Mouse (Mus musculus): ENCODE measurements around the gene Rap1a.

DNA sequence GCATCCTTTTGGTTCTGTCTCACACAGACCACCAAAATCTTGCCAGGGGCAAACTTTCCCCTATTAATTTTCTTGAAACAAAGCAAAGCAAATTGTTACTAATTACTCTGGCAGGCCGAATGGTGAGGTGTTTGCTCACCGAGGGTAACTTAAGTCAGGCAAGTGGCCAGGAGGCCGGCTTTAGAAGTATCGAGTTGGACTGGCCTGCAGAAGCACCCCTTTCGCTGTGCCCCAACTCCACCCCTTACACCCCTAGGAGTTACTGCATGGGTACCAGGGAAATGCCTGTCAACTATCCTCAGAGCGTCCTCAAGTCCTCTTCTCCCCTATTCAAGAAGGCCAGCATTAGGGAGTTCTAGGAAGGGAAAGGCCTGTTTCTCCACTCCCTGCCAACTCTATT is 97.6 kb downstream of the Rap1a start:
- no peak for TF ChIP-seq POLR2A (IDR thresholded peaks at IDR 0.05; ENCODE audit: control insufficient read depth, extremely low read depth, insufficient read depth, low read length, poor library complexity)
- no peak for TF ChIP-seq CTCF (IDR thresholded peaks at IDR 0.05; ENCODE audit: borderline replicate concordance, control insufficient read depth, extremely low read depth, insufficient read depth, low read length, poor library complexity)

Data from thymus, adult 2 months (tissue).